Mouse (Mus musculus): Measurements from ENCODE around the gene Cacna1g. TPM values are rescaled to one million over a fixed set of nuclear protein-coding genes. Genes with fewer than 3 reads are reported as not detected.

Cacna1g gene
- total RNA-seq, 2 experiments from 2014 or later: 83.4 to 92.5 TPM

GRCm38 (mm10) chr11:94483436-94483835 is 9.4 kb upstream of the Cacna1g start:
- DNase-seq (ENCODE audit: low spot score in 2 of 2): no peak
- intact Hi-C loops (cut with DNase I): loop anchor here (10.0 kb wide), 1 partner anchor 349 kb away; no protein-coding TSS in a partner anchor

- intact Hi-C loops (cut with DNase I): loop anchor here (10.0 kb wide), 1 partner anchor 348 kb away; no protein-coding TSS in a partner anchor
Measured at GRCm38 (mm10) chr11:94482738-94483137, 8.7 kb upstream of the Cacna1g start.

GRCm38 (mm10) chr11:94481963-94482362 is 8.0 kb upstream of the Cacna1g start:
- intact Hi-C loops (cut with DNase I): loop anchor here (10.0 kb wide), 1 partner anchor 347 kb away; no protein-coding TSS in a partner anchor

More at GRCm38 (mm10) chr11:94482738-94483137, 8.7 kb upstream of the Cacna1g start:
- DNase-seq (ENCODE audit: low spot score in 2 of 2): no peak

GRCm38 (mm10) chr11:94480382-94480781 is 6.4 kb upstream of the Cacna1g start:
- intact Hi-C loops (cut with DNase I): loop anchor here (10.0 kb wide), 1 partner anchor 346 kb away; no protein-coding TSS in a partner anchor
- DNase-seq (ENCODE audit: low spot score in 2 of 2): no peak

More at GRCm38 (mm10) chr11:94481963-94482362, 8.0 kb upstream of the Cacna1g start:
- DNase-seq (ENCODE audit: low spot score in 2 of 2): no peak

- DNase-seq (ENCODE audit: low spot score in 2 of 2): no peak
- intact Hi-C loops (cut with DNase I): no loop called here
Measured at GRCm38 (mm10) chr11:94477651-94478050, 3.7 kb upstream of the Cacna1g start.

GRCm38 (mm10) chr11:94475722-94476121 is 1.7 kb upstream of the Cacna1g start:
- DNase-seq (ENCODE audit: low spot score in 2 of 2): no peak
- intact Hi-C loops (cut with DNase I): no loop called here

- no peak for DNase-seq (ENCODE audit: low spot score in 2 of 2)
- intact Hi-C loops (cut with DNase I): loop anchor here (5.0 kb wide), 1 partner anchor 147 kb away; the partner anchor contains the start of gene Ankrd40
Measured at GRCm38 (mm10) chr11:94474544-94474910, 529 bp upstream of the Cacna1g start.

- no peak for DNase-seq (ENCODE audit: low spot score in 2 of 2)
- intact Hi-C loops (cut with DNase I): loop anchor here (2.0 to 5.0 kb wide), 2 partner anchors 48 to 146 kb away; partner anchors contain the start of gene Ankrd40
Measured at GRCm38 (mm10) chr11:94472916-94473706, 887 bp downstream of the Cacna1g start.

GRCm38 (mm10) chr11:94472585-94472915 is 1.4 kb downstream of the Cacna1g start:
- intact Hi-C loops (cut with DNase I): loop anchor here (2.0 to 5.0 kb wide), 2 partner anchors 48 to 145 kb away; partner anchors contain the start of gene Ankrd40
- DNase-seq (ENCODE audit: low spot score in 2 of 2): peak in 1 of 2 experiments; percentile 25

- intact Hi-C loops (cut with DNase I): loop anchor here (2.0 to 5.0 kb wide), 3 partner anchors 17 to 145 kb away; partner anchors contain the start of gene Ankrd40
- DNase-seq (ENCODE audit: low spot score in 2 of 2): peak in 1 of 2 experiments; percentile 28
Measured at GRCm38 (mm10) chr11:94471740-94472584, 2.0 kb downstream of the Cacna1g start.

- intact Hi-C loops (cut with DNase I): loop anchor here (2.0 to 5.0 kb wide), 2 partner anchors 16 to 143 kb away; partner anchors contain the start of gene Ankrd40
- peak in 1 of 2 experiments; percentile 39 for DNase-seq (ENCODE audit: low spot score in 2 of 2)
Measured at GRCm38 (mm10) chr11:94470391-94470790, 3.6 kb downstream of the Cacna1g start.

- intact Hi-C loops (cut with DNase I): loop anchor here (2.0 to 5.0 kb wide), 3 partner anchors 15 to 142 kb away; partner anchors contain the start of gene Ankrd40
Measured at GRCm38 (mm10) chr11:94469136-94470064, 4.6 kb downstream of the Cacna1g start.

GRCm38 (mm10) chr11:94468582-94469064 is 5.4 kb downstream of the Cacna1g start:
- peak; percentile 70 to 85 for DNase-seq (ENCODE audit: low spot score in 2 of 2)

More at GRCm38 (mm10) chr11:94469136-94470064, 4.6 kb downstream of the Cacna1g start:
- peak in 1 of 2 experiments; percentile 51 for DNase-seq (ENCODE audit: low spot score in 2 of 2)

GRCm38 (mm10) chr11:94466333-94466855 is 7.6 kb downstream of the Cacna1g start:
- peak in 1 of 2 experiments; percentile 75 for DNase-seq (ENCODE audit: low spot score in 2 of 2)
- intact Hi-C loops (cut with DNase I): no loop called here

More at GRCm38 (mm10) chr11:94468582-94469064, 5.4 kb downstream of the Cacna1g start:
- intact Hi-C loops (cut with DNase I): loop anchor here (2.0 kb wide), 1 partner anchor 56 kb away; no protein-coding TSS in a partner anchor

- no peak for DNase-seq (ENCODE audit: low spot score in 2 of 2)
- intact Hi-C loops (cut with DNase I): no loop called here
Measured at GRCm38 (mm10) chr11:94464170-94464569, 9.8 kb downstream of the Cacna1g start.

GRCm38 (mm10) chr11:94461856-94462255 is 12.1 kb downstream of the Cacna1g start:
- intact Hi-C loops (cut with DNase I): no loop called here
- no peak for DNase-seq (ENCODE audit: low spot score in 2 of 2)

- no peak for DNase-seq (ENCODE audit: low spot score in 2 of 2)
- intact Hi-C loops (cut with DNase I): no loop called here
Measured at GRCm38 (mm10) chr11:94457001-94457400, 17.0 kb downstream of the Cacna1g start.

GRCm38 (mm10) chr11:94456347-94456746 is 17.7 kb downstream of the Cacna1g start:
- intact Hi-C loops (cut with DNase I): no loop called here

More at GRCm38 (mm10) chr11:94456347-94456746, 17.7 kb downstream of the Cacna1g start:
- DNase-seq (ENCODE audit: low spot score in 2 of 2): peak in 1 of 2 experiments; percentile 40
